Mouse (Mus musculus) frontal cortex, postnatal 36 days (tissue): Measurements from ENCODE around the gene Ikzf1.
A peak's percentile ranks its signal among the peaks of the same experiment; 100 is the strongest.

Experiments
- DNase-seq, 2 experiments: peaks; one replicate each; pipeline ENCODE4 v3.0.0; 2022; ENCODE audit warnings: low spot score in 2 of 2

Gene Ikzf1

DNA sequence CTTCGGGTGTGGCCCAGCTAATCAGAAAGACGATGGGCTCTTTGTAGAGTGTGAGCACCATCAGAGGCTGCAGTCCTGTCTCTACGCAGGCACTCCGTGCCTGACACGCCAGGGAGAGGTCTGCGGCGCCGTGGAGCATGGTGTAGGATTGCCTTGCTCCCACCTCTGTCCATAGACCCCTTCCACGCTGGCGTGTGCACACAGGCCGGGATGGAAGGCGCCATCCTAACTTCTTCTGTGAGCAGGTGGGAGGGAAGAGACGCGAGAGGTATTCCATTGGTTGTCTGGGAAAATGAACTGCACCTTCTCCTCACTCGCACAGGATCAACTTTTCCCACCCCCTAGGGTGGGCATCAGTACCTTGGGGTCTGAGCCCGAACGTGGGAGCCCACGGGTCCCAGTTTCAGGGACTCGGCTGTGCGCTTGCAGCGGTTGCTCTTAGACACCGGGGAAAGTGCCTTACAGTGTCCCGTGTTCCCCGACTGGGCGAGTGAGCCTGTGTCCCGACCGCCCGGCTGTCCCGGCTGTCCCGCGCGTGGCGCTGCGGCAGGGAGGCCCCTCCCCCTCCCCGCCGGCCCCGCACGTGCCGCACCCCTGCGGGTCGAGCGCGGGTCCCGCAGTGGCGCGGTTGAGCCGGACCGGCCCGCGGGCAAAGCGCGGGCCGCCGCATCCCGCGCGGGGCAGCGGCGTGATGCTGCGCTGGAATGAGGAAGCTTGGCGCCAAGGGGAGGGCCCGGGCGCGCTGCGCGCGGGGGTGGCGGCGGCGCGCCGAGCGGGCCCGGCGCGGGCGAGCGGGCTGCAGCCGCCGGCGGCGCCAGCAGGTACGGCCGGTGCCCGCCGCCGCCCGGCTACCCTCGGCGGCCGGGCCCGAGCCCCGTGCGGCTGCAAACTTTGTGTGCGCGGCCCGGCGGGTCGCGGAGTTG is at the start of gene Ikzf1:
Ikzf1 (plus strand) TSS at position 74 of the 923 bp plus-strand sequence.
- no peak for DNase-seq

DNA sequence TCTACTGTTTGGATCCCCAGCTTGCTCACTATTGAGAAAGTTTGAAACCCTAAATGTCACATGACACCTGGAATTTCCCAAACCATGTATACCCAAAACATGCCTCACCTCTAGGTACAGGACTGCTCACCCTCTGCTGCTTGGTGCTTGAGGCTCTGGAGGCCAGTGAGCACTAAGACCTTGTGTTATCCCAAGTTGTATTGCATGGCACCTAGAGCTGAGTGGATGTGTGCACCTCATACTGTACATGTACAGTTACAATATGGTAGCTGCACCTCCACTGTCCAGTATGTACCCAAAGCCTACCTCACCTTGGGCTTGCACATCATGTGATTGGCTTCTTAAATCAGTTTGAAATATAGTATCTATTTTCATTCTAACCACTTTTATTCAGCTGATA is 40.5 kb upstream of the Ikzf1 start:
- no peak for DNase-seq

DNA sequence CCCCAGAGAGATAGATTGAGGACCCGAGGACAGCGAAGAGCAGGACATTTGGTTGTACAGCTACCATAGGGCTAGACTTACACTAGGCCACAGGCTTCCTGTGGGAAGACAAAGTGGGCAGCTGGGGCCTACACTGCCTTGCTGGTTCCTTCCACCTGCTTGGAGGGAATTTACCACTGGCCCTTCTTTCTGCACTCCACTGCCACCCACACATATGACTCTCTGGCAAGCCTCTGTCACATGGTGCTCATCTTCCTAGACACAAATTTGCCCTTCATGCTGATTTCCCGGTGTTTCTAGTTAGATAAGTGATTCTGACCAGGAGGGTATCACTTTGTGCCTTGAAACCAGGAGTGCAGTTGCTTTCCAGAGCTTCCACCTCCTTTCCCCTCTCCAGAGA is 28.4 kb upstream of the Ikzf1 start:
- DNase-seq = no peak

DNA sequence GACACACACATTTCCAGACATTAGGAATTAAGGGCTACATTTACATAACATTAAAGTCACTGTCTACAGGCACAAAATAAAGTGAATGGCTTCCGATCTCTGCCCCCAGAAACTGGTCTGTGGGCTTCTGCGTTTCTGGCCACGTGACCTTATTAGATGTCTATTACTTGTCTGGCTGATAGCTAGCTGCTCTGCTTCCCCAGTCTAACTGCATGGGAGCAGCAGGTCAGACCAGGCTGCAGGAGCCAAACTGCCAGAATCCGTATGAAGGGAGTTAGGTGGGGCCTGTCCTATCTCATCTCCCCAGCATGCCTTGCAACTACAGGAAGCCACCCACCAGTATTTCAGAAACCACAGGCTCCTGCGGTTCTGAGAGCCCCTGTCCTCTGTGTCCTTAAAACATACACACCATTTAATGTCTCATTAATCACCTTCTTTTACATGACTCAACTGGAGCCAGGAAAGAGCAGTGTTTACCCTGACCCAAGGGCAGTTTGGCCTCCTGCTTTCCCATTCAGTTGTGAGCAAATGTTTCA is 27.7 kb upstream of the Ikzf1 start:
- no peak for DNase-seq

DNA sequence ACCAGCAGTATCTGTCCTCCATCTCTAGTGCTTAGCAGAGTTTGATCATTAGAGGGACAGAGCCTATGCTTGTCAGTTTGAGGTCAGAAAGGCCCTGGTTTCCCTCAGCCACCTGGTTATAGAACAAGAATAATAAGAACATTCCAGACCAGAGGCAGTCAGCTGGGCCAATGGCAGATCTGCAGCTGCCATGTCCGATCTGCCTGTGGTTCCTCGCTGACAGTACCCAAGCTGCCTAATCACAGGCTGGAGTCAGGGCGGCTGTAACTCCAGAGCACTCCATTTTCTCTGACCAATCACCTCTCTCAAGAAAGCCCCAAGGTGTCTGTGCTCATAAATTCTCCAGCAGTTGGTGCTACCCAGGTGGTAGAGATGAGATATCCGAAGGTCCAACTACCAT is 27.2 kb upstream of the Ikzf1 start:
- DNase-seq = no peak

DNA sequence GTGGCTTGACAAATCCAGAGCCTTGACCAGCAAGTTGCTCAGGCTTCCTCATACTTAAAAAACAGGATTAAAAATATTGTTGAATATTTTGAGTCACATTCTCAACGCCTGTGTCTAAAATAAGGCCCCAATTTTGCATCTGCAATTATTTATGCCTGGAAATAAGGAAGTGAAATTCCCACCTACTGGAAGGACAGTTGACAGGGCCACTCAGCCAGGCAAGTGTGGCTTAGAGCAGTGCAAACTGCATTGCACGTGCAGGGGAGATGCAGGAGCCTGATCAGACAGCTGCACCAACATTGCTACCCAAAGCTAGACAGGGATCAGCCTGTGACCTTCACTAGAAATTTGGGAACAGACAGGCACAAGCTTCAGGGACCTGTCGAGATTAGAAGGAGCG is 26.0 kb upstream of the Ikzf1 start:
- no peak for DNase-seq

DNA sequence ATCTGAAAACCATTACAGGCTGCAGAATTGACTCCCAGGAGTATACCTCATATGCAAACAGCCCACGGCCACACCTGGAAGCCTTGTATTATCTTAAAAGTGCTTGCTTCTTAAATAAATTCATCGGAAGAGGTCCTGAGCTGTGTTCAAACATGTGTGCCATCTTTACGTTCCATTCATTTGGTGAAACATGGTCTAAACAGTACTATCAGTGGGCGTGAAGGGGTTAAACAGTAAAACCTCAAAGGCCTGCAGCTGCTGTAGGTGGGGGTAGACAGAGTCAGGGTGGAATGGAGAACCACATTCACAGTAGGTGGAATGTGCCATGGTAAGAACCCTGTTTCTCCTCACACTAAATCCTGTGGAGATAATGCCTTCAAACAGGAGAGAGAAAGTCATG is 24.2 kb upstream of the Ikzf1 start:
- DNase-seq = no peak

DNA sequence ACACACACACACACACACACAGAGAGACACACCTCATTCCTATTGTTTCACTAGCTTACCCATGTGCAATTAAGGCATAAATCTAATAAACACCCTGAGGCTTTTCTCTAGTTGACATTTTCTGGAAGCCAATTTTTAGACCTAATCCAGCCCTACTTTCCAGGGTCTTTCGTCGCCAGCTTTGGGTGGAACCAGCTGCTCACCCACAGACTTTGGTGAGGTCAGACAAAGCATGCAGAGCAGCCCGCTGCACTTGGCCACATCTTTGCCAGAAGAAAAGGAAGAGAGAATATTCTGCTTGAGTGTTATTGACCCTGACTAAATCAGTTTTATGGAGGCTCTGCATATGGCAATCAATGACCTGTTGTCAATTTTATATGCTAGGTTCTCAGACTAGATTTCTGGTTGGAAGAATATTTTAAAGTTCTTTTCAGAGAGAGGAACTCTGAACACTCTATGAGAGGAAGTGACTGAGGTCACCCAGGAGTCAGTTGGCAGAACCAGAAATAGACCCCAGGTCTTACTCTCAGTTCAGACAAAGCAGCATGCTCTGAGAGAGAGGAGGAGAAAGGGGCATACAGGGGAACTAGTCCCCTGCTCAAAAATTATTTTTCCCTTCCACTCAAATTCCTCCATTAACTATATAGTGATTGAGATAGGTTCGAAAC is 17.4 kb upstream of the Ikzf1 start:
- DNase-seq = no peak

DNA sequence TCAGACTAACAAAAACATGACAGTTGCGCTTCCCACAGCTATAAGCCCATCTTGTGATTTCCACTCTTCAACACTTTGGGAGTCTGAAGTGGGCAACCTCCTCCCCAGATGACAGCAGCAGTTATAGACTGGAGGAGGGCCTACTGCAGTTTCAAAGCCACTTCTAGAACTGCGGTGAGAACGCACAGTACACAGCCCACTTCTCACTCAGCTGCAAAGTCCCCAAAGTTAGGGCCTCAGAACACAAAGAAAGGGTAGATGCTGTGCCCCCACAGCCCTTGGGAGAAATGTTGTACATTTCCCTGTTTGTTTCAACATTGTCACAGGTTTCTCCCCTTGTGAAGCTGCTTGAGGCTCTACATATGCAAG is 16.9 kb upstream of the Ikzf1 start:
- DNase-seq = no peak

DNA sequence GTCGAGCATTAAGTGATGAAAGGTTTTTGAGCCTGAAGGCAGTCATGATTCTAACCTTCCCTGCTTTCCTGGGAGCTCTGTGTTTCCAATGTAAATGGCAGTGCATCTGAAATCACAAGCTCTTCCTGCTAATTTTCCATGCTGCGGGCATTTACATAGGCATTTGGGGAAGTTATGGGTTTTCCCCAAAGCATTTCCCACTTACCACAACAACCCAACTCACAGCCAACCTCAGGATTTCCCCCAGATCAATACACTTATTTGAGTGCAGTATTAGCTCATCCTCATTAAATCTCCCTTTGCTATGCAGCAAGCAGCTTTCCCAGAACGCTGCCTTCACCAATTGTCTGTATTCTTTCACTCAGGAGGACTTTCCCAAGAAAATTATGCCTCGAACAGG is 11.8 kb upstream of the Ikzf1 start:
- DNase-seq = no peak

DNA sequence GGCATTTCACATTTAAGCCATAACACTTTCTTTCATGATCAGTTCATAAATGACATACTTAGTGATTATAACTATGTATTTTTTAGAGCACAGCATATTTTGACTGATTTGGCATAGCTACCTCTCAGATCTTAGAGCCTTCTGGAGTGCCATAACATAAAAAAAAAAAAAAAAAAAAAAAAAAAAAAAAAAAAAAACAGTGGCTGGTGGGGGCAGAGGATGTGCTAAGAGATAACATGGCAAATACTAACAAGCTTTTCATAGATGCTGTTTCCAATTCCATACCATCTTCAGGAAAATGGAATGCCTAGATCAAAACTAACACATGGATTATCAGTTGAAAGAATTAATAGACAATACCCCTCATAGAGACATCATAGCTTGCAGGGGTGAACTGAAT is 9.7 kb upstream of the Ikzf1 start:
- DNase-seq = no peak

DNA sequence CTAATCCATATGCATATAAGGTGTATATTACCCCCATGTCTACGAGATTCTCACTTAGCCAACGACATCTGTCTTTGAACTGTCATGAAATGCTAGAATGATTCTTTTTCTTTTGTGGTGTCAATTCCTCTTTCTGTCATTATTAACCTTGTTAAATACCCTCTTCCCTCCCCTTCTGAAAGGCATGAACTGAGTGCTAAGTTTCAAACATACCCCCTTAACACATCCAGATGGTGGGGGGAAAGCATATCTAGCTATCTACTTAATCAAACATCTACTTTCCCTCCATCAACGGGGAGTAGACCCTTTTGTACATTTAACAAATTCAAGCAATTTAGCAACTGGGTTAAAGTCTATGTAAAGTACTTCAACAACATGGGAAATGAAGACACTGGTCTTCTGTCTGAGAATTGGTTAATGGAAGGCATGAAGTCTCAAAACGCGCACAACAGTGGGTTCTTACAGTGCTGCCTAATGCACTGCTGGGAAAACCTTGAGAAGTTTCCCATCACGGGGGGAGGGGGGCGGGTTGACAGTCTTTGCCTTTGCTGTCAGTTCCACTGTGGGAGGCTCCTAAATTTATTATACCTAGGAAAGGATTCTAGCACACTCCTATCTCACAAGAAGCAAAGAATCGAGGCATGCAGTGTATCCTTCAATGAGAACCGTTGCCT is 8.6 kb upstream of the Ikzf1 start:
- DNase-seq = no peak

DNA sequence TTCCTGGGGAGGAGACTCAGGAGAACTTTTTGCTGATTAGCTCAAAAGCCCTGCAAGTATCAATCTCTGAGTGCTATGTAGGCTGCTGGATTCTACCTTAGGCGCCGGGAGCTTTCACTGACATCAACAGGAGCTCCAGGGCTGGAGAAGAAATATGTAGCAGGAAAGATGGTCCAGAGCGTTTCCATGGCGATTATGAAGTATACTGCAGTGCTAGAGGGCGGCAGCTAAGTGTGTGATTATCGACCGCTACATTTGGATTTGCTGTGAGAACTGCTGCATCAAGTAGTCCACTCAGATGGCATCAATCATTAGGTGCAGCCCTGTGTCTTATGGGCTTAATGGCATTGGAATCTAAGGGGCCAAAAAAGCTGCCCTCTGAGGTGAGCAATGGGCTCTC is 7.6 kb upstream of the Ikzf1 start:
- DNase-seq = no peak

DNA sequence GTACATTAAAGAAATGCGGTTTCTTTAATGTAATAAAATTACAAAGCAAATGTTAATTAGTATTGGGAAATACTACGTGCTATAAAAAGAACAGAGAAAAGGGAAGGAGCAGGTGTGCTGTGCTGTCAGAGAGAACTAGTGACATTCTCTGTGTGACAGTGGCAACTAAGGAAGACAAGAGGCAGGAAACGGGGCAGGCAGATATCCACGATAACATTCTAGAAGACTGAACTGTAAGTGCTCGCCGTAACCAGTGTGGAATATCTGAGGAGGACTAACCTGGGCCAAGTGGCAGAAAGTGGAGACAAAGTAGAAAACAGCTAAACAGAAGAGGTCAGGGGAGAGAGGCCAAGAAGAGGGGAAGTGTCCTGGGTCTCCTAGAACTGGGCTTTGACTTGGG is 5.8 kb upstream of the Ikzf1 start:
- no peak for DNase-seq

DNA sequence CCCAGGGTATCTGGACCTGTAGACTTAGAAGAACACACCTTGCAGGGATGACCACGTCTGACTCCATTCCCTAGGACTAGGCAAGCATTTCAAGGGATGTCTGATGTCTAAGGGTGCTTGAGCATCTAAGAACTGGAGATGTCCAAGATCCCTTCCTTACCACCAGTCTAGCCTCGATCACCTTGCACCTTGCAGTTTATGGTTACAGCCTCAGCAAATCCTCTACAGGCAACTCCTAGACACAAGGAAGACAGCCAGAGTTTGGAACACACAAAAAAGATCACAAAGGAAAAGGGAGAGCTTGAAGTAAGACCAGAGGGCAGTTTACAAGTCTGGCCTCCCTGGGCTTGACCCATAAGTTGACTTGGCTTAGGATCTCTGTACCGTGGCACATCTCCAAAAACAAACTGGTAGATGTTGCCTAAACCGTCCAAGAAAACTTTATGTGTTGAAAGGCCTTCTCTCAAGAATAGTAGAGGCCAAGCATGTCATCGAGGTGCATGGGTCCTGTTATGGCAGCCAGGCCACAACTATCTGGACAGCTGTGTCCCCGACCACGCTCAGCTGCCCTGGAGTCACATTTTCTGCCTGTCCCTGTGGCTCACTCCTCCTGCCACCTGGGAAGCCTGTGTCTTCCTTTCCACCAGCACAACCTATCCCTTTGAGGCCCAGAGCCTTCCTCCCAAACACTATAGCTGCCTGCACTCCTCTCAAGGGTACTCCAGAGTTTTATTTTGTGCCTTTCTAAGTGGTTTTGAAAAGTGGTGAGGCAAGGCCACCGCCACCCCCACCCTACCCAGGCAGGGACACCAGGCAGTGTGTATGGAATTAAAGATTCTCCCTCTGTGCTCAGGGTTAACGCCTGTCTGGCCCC is 510 bp upstream of the Ikzf1 start:
- DNase-seq = no peak

DNA sequence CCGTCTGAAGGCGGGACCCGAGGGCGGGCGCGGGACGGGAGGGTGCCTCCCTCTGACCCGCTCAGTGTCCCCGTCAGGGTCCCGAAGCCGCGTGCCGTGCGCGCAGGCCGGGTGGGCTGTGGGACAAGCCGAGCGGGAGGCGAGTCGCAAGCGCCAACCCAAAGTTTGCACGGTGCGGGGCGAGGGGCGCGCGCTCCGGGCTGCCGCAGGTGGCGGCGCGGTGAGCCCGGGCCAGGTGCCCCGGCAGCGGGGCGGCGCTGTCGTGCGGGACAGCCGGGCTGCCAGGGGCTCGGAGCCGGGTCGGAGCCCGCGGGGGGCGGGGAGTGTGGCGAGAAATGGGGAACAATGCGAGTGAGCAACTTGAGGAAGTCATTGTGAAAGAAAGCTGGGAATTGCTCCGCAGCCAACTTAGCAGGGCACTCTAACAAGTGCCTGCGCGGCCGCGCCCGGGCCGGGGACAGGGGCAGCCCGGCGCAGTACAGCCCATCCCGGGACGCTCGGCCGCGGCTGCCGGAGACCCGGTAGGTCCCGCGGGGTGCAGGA is 1.1 kb downstream of the Ikzf1 start:
- peak; percentile 13 to 22 for DNase-seq

DNA sequence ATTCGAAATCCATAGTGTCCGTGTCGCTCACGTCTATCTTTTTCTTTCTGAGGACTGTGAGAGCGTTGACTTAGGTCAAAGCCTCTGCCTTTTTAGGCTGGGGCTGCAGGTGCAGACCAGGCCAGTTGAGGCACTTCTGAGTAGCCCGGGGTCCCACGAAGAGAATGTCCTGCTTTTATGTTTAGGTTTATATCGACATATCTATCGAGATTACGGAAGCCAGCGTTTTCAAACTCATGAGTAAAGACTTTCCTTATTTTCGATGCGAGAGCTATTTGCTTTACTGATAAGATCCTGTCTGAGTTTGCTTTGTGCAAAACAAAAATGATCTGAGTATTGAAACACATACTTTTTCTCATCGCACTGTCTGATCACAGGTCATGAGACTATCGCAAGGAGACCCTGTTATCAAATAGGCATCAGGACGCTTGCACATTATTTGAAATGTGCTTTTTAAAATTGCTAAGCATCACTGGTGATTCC is 1.8 kb downstream of the Ikzf1 start:
- no peak for DNase-seq

DNA sequence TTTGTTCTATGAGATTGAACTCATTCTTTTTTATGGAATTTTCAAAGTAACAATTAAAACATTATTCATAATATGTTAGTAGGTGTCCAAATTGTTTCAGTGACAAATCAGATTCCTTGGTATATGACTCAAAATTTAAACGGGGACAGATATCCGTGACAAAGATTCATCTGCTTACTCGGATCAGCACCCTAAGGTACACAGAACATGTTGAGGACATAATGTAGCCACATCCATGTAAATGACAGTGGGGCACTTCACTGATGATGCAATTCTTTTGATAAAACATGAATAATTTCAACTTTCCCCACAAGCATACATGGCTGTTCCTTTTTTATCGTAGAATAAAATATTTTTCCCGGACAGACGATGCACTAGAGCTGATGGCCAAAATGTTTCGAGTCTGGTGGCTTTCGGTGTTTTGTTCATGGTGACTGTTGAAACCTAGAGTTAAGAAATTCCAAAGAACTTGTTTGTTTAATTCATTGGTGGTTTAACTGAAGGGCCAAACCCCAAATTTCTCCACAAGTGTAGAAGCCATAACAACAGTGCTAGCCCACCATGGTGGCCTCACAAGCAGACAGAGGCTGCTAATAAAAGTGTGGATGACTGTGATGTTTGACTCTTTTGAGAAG is 2.9 kb downstream of the Ikzf1 start:
- no peak for DNase-seq

DNA sequence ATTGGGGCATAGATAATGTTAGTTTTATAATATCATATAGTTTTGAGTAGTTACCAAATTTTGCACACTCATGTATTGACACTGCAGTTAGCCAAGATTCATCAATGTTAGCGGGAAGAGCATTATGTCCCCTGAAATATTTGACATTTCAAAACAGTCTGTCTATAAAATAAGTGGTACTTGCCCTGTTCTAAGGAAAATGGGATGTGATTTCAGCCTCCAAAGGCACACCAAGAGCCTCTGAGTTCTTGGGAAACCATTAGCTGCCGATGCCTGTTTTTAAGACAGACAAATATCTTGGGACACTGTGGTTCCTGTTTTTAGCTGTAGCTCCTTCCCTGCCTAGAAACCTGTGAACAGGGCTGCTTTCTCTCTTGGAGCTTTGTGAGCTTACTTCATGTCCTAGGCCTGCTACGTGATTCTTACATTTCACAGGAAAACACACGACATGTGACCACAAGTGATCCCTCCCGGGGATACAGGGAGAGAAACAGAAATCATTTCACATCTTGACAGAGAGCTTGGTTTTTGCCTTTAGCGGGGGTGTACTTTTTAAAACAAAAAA is 4.0 kb downstream of the Ikzf1 start:
- DNase-seq = no peak

DNA sequence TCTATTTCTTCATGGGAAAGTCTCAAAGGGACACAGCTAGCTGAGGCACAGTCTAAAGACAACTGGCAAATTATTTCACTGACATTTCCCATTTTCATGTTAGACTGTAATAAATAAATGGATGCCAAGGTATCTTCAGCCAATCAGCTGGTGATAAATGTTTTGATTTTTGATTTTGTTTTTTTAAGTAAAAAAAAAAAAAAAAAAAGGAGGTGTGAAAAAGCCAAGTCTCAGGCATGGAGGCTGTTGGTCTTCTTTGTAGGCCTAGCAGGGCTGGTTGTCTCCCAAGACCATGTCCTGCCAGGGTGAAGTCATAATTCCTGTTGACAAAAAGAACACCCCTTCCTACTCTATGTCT is 4.9 kb downstream of the Ikzf1 start:
- no peak for DNase-seq
